Mouse (Mus musculus) A20 (cell line): ENCODE results near the gene Prom1.
"Not testable (repeated sequence)": the region's sequence is repeated elsewhere in the genome, so short reads cannot be mapped to it uniquely, and the experiment has no call there.

Experiments
- DNase-seq: peaks from one replicate; pipeline ENCODE4 v3.0.0-alpha.2; 2011; ENCODE audit warnings: low read depth, low spot score

The Prom1 gene

GRCm38 (mm10) chr5:44101231-44102110, at the start of gene Prom1:
Prom1 (minus strand) TSS chr5:44102032.
- no peak for DNase-seq

DNA sequence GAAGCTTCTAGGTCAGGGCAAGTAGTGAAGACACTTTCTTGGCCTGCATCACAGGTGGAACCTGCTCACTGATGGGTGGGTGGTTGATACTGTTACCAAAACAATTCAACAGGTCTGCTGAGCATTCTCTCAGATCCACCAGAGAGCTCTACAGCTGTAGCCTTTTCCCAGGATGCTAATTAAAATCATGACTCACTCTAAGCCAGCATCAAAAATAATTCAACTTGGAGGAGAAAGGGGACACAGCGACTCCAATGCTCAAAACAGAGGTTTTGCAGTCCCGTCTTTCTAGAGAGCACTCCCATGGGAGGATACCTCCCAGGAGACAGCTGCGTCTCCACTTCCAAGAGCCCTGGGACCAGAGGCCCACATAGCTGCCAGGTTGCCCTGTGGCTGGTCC, 45.9 kb upstream of the Prom1 start:
- DNase-seq = no peak

DNA sequence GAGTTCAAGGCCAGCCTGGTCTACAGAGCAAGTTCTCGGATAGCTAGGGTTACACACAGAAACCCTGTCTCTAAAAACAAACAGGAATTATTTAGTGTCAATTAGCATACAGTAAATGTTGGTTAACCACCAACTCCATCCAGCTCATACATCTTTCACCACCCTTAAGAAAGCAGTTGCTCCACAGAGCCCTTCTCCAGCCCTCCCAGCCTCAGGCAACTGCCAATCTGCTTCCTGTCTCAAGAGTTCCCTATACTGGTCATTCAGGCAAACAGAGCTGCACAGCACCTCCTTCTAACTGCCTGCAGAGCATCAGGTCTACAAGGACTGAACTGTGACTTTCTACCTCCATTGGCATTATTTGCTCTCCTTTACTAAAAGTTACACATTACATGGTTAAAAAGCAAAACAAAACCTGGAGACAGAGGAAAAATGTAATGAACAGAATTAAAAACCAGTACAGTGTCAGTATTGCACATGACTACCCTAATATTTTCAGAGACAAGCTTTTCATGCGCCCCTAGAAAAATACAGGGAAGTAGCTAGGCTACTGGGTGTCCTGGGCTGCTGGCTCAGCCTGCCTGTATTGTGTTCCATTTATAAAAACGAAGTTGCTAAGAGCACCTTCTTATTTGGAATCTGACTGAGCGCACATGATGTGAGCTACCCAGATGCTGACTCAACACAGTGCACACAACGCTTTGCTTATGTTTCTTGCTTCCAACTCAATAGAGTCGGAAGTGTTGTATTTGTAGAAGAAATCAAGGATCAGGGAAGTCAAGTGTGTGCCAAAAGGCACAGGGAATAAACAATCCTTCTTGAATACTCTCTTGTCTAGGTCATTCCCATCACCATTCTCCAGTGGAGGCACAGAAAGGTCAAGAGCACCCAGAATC, 44.9 kb upstream of the Prom1 start:
- DNase-seq = no peak

GRCm38 (mm10) chr5:44143467-44144235, 41.8 kb upstream of the Prom1 start:
- peak; percentile 13 for DNase-seq

DNA sequence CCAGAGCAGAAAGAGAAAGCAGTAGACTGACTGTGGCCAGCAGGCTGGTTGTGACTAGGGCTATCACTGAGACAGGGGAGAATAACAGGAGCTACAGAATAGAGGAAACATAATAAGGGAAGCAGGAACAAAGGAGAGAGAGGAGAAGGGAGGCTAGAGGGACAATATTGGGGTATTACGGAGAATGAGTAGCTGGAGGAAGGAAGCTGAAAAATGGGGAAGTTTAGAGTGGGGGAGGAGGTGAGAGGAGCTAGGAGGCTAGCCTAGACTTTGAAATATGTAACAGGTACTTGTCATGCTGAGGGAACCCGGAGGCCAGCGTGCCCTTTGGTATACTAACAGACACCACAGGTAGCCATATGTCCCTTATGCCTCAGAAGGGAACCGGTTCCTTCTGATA, 25.7 kb upstream of the Prom1 start:
- DNase-seq = no peak

DNA sequence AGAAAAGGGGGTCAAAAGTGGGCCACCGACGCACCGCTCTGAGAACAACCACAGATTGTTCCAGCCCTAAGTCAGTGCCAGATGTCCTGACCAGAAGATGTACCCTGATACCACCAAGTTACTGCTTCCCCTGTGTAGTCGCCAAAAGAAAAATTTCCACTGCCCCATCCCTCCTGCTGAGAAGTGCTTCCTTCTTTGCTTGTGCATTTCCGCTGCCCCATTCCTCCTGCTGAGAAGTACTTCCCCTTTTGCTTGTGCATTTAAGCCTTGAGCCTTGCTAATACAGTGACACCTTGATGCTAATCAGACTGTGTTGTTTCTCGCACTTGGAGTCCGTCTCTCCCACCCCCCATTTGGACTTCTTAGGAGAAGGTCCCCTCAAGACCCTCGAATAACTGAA, 24.7 kb upstream of the Prom1 start:
- not testable (repeated sequence) for DNase-seq

GRCm38 (mm10) chr5:44121390-44121789, 19.6 kb upstream of the Prom1 start:
- no peak for DNase-seq

- DNase-seq = no peak
These were observed 11.3 kb upstream of the Prom1 start for GRCm38 (mm10) chr5:44113138-44113537.

DNA sequence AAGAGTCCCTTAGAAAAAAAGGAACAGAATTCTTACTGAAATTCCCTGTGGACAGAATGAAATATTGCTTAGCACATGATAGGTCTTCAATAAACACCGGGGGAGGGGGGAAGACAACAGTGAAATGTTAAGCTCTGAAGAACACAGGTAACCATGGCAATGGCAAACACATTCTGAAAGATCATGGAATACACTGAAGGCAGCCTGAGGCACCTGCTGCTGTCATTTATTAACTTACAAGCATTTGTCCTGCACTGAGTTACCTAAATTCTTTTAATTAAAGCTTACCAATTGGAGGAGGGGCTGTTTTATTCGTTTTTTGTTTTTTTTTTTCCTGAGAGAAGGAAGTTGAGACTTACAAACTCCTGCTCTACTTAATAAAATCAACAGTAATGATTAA, 7.3 kb upstream of the Prom1 start:
- DNase-seq = no peak

DNA sequence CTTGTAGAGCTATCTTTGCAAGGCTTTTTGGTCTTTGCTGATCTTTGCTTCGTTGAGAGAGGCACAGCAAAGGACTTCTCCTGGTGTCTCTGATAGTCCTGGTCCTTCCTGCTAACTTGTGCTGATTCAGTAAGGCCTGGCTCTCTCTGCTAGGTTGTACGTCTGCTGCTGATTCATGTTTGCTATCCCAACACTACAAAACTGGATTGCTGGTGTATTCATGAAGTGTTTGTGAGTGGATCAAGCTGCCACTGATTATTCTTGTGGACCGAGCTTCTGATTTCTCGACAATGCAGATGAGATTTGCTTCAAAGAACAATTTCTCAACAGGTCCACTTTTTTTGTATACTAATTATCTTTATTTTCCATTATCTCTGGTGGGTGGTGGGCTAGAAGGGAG, 6.3 kb upstream of the Prom1 start:
- DNase-seq = no peak

DNA sequence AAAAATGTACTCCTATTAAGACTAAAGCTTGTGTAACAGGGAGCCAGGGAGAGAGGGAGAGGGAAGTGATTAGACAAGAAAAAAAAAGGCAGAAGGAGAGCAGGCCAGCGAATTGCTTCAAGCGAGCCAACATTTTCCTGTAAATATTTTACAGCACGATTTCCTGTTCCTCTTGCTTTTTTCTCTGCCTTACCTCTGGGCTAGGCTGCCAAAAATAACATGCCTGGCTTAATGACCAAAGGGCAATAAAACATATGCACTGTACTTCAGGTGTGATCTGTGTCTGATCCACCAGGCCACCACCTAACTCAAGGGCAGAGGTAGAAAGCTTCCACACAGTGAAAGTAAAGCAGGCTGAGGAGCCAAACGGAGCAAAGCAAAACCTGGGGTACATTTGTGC, 3.4 kb upstream of the Prom1 start:
- DNase-seq = no peak

DNA sequence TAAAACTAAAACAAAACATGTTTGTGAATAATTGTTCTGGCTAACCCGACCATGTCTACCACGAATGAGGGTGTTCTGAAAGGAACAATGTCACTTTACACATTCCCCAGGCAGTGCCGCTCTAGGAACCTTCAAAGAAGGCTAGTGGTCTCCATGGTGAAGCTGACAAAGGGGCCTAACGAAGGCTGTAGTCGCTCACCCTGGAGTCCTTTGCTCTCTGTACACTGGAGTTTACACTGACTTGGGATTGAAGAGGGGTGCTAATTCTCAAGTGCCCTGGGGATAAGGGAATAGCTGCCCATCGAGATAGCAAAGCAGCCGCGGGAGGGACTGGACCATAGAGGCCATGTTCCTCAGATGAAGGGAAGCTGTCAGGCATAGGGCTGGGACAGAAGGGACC, 2.9 kb upstream of the Prom1 start:
- no peak for DNase-seq

DNA sequence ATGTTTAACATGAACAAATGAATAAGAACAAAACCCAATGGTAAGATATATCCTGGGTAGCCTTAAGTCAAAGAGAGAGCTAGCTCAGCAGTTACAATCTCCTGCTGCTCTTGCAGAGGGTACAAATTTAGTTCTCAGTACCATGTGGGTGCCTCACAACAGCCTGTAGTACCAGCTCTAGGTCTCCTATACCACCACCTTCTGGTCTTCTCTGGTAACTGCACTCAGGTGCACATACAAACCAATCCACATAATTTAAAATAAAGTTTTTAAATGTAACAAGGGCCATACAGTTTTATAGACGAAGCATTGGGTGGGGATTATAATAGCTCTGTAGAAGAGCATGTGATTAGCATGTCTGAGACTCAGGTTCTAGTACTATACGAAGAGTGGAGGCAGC, 2.3 kb upstream of the Prom1 start:
- peak; percentile 40 for DNase-seq

DNA sequence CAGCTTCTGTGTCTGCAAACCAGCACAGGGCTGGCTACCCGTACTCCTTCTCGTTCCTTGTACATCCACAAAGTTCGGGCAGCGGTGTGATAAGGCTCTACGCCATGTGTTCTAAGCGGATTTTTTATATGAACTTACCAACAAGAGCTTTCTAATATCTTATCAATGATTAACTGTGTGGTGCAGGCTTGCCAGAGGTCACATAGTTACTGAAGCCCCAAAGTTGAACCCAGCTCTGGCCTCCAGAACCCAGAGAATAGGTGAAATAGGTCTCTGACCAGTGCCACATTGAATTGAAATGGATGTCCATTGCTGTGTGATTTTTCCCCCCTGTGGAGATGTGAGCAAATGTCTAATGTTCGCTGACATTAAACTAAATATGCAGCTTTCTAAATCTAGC, 1.3 kb upstream of the Prom1 start:
- no peak for DNase-seq

GRCm38 (mm10) chr5:44100544-44101230, 1.1 kb downstream of the Prom1 start:
- DNase-seq = no peak

GRCm38 (mm10) chr5:44100187-44100543, 1.7 kb downstream of the Prom1 start:
- no peak for DNase-seq

DNA sequence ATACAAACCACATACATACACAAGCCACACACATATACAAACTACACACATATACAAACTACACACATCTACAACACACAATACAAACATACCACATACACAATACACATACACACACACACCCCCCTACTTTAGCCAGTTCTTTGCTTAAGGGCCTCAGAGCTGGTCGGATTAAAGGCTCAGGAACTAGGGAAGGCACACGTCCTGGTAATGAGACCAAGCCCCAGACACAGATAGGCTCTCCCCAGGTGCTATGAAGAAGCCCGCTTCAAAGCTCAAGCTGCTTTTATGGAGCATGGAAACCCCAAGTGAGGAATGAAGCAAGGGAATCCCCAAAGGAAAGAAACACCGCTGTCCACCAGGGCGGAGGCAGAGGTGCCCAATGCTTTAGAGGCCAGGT, 4.8 kb downstream of the Prom1 start:
- DNase-seq = no peak

DNA sequence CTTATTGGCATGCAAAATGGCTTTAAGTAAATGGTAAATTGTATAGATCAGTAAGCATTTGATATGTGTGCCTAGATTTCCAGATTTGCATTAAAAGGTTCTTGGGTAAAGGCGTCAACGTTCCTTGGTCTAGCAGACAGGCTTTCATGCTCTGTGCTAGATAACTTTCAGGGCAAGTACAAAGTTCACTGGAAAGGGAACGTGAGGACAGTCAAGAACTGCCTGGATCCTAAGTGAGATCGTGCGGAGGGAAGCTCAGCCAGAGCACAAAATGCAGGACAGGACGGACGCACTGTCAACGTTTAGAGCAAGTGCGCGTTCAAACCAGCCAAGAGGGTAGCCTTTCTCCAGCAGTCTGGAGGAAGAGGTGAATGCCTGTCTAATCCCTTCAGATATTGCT, 5.7 kb downstream of the Prom1 start:
- no peak for DNase-seq

DNA sequence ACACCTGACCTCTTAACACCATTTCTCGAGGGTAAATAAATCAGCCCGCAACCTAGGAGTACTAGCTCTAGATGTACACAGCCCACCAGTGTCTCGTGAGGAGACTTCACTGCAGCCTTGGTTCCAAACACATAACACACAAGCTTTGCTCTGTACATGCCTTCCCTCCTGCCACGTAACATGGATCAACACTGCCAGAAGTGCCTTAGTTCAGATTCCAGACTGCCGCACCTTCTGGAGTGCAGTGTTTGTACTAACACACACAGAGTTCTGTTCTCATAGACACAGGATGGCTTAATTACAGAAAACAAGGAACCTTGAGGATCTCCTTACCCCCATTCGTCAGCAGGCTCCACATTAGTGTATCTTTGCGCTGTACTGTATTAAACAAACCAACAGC, 6.1 kb downstream of the Prom1 start:
- DNase-seq = no peak

GRCm38 (mm10) chr5:44087034-44087433, 14.8 kb downstream of the Prom1 start:
- DNase-seq = no peak

DNA sequence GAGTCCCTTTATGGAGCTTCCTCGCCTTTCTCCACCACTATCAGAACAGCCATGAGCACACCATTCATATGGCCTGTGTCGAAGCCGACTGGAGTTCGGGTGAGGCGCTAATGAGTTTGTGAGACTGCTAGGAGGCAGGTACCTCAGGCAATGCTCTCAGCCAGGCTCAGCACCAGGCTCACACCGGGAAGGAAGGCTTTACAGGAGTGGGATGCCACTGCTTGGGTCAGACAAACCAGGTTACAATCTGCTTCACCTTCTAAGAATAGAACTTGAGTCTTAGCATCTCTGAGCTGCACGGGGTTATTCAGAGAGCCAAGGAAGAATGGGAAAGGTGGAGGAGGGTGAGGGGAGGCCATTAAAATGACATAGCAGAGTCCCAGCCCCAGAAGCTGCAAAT, 16.0 kb downstream of the Prom1 start:
- no peak for DNase-seq
